Mouse (Mus musculus): Measurements from ENCODE around the gene Kdm6a. TPM values are rescaled to one million over a fixed set of nuclear protein-coding genes. Genes with fewer than 3 reads are reported as not detected.

Kdm6a gene
- total RNA-seq (2023), result 69.7 and 83.5 TPM in 2 replicates

DNA sequence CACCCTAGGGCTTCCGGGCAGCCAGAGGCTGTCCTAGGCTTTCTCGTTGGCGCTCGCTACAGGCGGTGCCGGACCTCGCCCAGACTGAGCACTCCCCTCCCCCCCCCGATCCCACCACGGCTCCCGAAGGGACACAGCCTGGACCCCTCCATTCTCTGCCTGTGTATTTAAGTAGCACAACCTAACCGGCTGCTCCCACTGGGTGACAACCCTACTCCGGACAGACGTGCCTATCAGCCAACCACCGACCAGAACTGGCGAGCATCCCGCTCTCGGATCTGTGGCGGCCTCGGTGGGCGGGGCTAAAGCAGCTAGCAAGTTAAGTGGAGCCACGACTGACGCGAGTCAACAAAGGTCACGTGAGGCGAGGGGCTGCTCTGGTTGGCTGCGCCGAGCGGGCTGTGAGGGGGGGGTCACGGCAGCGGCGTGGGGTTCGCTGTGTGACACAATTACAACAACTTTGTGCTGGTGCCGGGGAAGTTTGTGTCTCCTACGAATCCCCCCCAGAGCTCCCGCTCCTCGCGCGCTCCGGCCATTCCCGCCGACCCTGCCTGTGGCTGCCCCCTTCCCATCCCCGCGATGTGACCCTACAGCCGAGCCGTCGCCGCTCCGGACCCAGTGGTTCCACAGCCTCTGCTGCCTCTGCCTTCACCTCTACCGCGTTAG is at the start of gene Kdm6a:
TSS of gene Kdm6a (plus strand) at position 384 of the 666 bp plus-strand sequence.

DNA sequence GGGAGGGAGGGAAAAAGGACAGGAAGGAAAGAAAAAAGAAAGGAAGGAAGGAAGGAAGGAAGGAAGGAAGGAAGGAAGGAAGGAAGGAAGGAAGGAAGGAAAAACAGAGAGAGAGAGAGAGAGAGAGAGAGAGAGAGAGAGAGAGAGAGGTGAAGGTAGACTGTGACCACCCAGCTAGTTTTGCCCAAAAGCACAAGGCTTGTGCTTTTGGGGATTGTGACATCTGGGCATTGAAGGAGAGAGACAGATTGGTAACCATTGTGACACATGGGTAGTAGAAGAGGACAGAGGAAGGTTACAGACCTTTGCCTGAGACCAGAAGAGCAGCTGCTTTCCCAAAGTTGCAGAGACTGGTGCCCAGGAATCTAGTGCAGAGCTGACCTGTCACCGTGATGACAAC is 16.8 kb upstream of the Kdm6a start, which contains the start of gene Dusp21:
TSS of gene Dusp21 (plus strand) at position 301 of the 400 bp plus-strand sequence.

Other genes starting within 250 kb of the Kdm6a start
- not detected in 2 replicates for gene Dusp21, start 16.7 kb upstream of the Kdm6a start, total RNA-seq (2023)

All from neutrophil, adult 65 days (primary cell).